In genomic region chr14:45992041-45992869, GRCm38 (mm10) we compare ENCODE assay signal across 10 mouse cellular contexts.
DNase-seq lines count a peak whose midpoint lies in the region; ATAC-seq and TF ChIP-seq lines count a peak whose summit lies in the region.
"Had no signal": no experiment of that assay in that cellular context is flagged by ENCODE, and none has a peak within 500 bp of the region (broad histone marks: within the 10 kb centered on the region; RNA-seq: fewer than 3 reads in every experiment).

No protein-coding gene starts in this region.

- peak; percentile 17; the same call in 1 of the 2 replicates for TF ChIP-seq CTCF in lung, postnatal 0 days (IDR thresholded peaks at IDR 0.05)

- no peak overlapping the region for H3K4me3 ChIP-seq in lung, postnatal 0 days (ENCODE audit: low read depth, low read length)
- H3K4me3 ChIP-seq in hindbrain, embryonic 10.5 days: no peak overlapping the region
- H3K4me3 ChIP-seq: midbrain, embryonic 12.5 days had no signal

- H3K4me1 ChIP-seq in lung, postnatal 0 days (ENCODE audit: insufficient read depth, low read depth, low read length): peaks cover 9% of the 10 kb centered on the region; the same call in 1 of the 2 replicates
- no peaks in the 10 kb centered on the region for H3K4me1 ChIP-seq in hindbrain, embryonic 10.5 days (replicated peaks)
- H3K4me1 ChIP-seq: midbrain, embryonic 12.5 days had no signal

- peak; percentile 71 for ATAC-seq in lung, postnatal 0 days
- ATAC-seq in erythroid progenitor cell, adult 5-6 weeks (replicated peaks; ENCODE audit: low FRiP score, poor library complexity, severe bottlenecking): no peak
- ATAC-seq: Patski had no signal

- H3K36me3 ChIP-seq in lung, postnatal 0 days (ENCODE audit: insufficient read depth, low read length): no peaks in the 10 kb centered on the region
- H3K36me3 ChIP-seq in hindbrain, embryonic 10.5 days: no peaks in the 10 kb centered on the region
- H3K36me3 ChIP-seq: midbrain, embryonic 12.5 days had no signal

- TF ChIP-seq EP300 in lung, postnatal 0 days (IDR thresholded peaks at IDR 0.05): no peak

- H3K4me2 ChIP-seq in lung, postnatal 0 days (replicated peaks; ENCODE audit: low read depth, low read length): no peak overlapping the region
- H3K4me2 ChIP-seq: midbrain, embryonic 12.5 days had no signal

- no peak overlapping the region for H3K9ac ChIP-seq in lung, postnatal 0 days (replicated peaks; ENCODE audit: low read depth)
- H3K9ac ChIP-seq: midbrain, embryonic 12.5 days had no signal

- no peaks in the 10 kb centered on the region for H3K27me3 ChIP-seq in lung, postnatal 0 days (replicated peaks; ENCODE audit: insufficient read depth, low read length)
- H3K27me3 ChIP-seq in hindbrain, embryonic 10.5 days (ENCODE audit: insufficient read depth, poor library complexity, severe bottlenecking): no peaks in the 10 kb centered on the region
- H3K27me3 ChIP-seq: midbrain, embryonic 12.5 days; Patski had no signal

- DNase-seq in adrenal gland, postnatal 36 days: peak; percentile 5 to 27
- DNase-seq in adrenal gland, postnatal 10 days: no peak
- peak; percentile 27 for DNase-seq in urinary bladder, postnatal 25 days (ENCODE audit: low spot score)
- no peak for DNase-seq in urinary bladder, adult 2 months (ENCODE audit: low spot score)
- peak; percentile 60 for DNase-seq in lung, postnatal 0 days (ENCODE audit: low spot score)
- no peak for DNase-seq in hindbrain, embryonic 10.5 days (ENCODE audit: low spot score)
- no peak for DNase-seq in spleen, postnatal 14 days (ENCODE audit: low spot score in 2 of 2)

- no peak overlapping the region; the same call in 1 of the 2 replicates for H3K27ac ChIP-seq in lung, postnatal 0 days (ENCODE audit: low read length)
- no peak overlapping the region for H3K27ac ChIP-seq in hindbrain, embryonic 10.5 days
- H3K27ac ChIP-seq: midbrain, embryonic 12.5 days had no signal

- 27% methylated on average over 17 of the region's 17 CpGs for WGBS in lung, postnatal 0 days
- WGBS in hindbrain, embryonic 10.5 days: 72% methylated on average over 17 of the region's 17 CpGs

- no peaks in the 10 kb centered on the region for H3K9me3 ChIP-seq in lung, postnatal 0 days (ENCODE audit: low read length)
- H3K9me3 ChIP-seq in hindbrain, embryonic 10.5 days: no peaks in the 10 kb centered on the region
- H3K9me3 ChIP-seq: midbrain, embryonic 12.5 days had no signal

Comparison
In these comparisons a context has a peak if more than half of its experiments do, and no peak if none do; other contexts are left out.
1. DNase-seq: peak in adrenal gland, postnatal 36 days (2 of 2), urinary bladder, postnatal 25 days (single experiment) and lung, postnatal 0 days (single experiment); none in adrenal gland, postnatal 10 days (single experiment), urinary bladder, adult 2 months (single experiment), hindbrain, embryonic 10.5 days (single experiment) and spleen, postnatal 14 days (0 of 2).